Mouse (Mus musculus): Measurements from ENCODE around the gene Tex48. TPM values are rescaled to one million over a fixed set of nuclear protein-coding genes. Genes with fewer than 3 reads are reported as not detected.

Tex48 gene
- total RNA-seq (2023; ENCODE audit: inconsistent age), result not detected in 4 replicates

DNA sequence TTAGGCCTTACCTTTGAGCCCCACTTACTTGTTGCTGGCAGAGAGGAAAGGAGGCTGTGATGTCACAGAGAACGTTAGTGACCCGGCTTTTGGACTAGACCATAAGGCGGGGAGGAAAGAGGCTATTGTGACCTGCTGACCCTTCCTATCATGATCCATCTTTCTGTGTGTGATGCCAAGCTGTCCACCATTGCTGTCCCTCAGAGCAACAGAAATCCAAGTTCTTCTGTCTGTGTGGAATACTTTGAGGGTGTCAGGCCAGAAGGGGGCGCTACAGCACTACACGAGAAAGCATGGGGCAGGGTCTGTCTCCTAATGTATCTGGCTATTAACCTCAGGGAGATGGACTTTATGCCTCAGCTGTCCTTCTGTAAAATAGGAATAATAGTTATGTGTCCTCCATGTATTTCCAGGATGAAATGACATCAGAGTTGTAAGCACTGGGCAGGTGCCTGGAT, at the start of gene Tex48:
Tex48 (minus strand) TSS at position 51 of the 458 bp plus-strand sequence.

DNA sequence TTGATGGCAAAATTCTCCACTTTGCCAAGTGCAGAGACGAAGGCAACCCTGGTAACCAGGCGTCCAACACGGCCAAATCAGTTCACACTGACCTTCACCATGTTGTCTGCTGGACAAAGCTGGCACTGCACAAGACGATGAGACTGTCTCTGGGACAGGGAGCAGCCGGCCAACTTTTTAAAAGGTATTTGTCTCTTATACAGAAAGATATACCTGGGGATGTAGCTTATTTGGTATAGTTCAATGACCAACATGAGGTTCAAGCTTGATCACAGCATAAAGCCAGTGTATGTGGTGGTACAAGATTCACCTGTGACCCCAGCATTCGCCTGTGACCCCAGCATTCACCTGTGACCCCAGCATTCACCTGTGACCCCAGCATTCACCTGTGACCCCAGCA, 41.1 kb upstream of the Tex48 start, which contains the start of gene Gm11214:
Gm11214 (minus strand) TSS at position 101 of the 400 bp plus-strand sequence.

DNA sequence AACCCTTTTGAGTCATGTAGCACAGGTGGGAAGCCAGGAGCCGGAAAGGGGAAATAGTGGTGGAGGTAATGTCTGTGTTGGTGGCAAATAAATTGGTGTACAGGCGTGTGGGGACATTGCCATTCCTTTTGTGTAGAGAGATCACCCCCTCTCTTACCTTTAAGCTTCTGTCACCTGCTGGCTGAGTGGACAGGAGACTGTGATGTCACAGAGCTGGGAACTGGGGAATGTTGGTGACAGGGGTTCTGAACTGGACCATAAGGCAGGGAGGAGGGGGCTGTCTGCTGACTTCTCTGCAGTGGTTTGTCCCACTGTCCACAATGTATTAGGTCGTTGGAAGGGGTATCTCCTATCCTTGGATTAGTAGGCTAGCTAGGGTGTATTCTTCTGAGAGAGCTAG, 17.3 kb downstream of the Tex48 start, which contains the start of gene Gm11213:
Gm11213 (minus strand) TSS at position 317 of the 400 bp plus-strand sequence.

DNA sequence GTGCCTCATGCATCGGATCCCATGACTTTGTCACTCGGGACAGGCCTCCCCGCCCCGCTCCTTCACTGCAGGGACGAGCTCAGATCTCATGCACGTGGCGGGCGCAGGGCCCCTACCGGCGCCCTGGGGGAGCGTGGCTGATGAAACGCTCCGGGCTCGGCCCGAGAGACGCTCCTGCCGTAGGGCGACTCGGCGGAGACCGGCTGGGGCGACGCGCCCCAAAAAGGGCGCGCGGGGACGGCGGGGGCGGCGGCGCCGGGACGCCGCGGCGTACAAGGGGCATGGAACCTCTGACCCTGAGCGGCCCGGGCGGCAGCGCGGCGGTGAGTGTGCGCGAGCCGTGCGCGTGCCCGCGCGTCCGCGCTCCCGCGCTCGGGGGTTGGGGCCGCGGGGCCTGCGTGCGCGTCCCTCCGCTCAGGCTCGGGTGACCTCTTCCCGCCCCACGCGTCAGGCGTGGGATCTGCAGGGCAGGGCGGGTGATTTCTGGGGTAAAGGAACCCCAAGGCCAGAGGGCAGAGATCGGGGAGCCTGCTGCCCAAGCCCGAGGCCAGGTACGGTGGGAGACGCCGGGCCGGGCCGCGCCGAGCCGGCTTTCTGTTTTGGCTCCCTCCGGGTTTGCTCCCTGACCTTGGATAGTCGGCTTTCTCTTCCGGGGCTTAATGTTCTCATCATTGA, 63.7 kb downstream of the Tex48 start, which contains the start of gene Tmem268:
Tmem268 (plus strand) TSS at position 375 of the 675 bp plus-strand sequence.

Other genes starting within 250 kb of the Tex48 start
- gene Akna, start 219.1 kb downstream of the Tex48 start, total RNA-seq (2023; ENCODE audit: inconsistent age), result 284 to 329 TPM (median 303 TPM) in 4 replicates
- gene Whrn, start 126.4 kb downstream of the Tex48 start, total RNA-seq (2023; ENCODE audit: inconsistent age), result 56.8 to 74.0 TPM (median 63.1 TPM) in 4 replicates
- 73.5 to 90.7 TPM (median 80.9 TPM) in 4 replicates for gene Atp6v1g1, start 77.7 kb downstream of the Tex48 start, total RNA-seq (2023; ENCODE audit: inconsistent age)
- gene Tmem268, start 63.6 kb downstream of the Tex48 start, total RNA-seq (2023; ENCODE audit: inconsistent age), result 17.9 to 22.8 TPM (median 19.4 TPM) in 4 replicates
- gene Gm11213, start 17.2 kb downstream of the Tex48 start, total RNA-seq (2023; ENCODE audit: inconsistent age), result not detected in 4 replicates
- not detected in 4 replicates for gene Gm11214, start 41.0 kb upstream of the Tex48 start, total RNA-seq (2023; ENCODE audit: inconsistent age)
- gene Tnfsf15, start 122.7 kb upstream of the Tex48 start, total RNA-seq (2023; ENCODE audit: inconsistent age), result 0.19 TPM in 1 of 4 replicates, not detected in the others
- gene Tnfsf8, start 238.9 kb upstream of the Tex48 start, total RNA-seq (2023; ENCODE audit: inconsistent age), result 0.27 to 0.30 TPM in 2 of 4 replicates, not detected in the others